Mouse (Mus musculus) neural tube, embryonic 15.5 days (tissue): Measurements from ENCODE around the gene Tpgs1. TPM values are rescaled to one million over a fixed set of nuclear protein-coding genes. Genes with fewer than 3 reads are reported as not detected.

Experiments used
- ATAC-seq: fragments of 200-750 bp; cut with Nextera tagmentation; 2 replicates; pipeline ENCODE4 v1.8.0; 2017; ENCODE audit warnings: mild to moderate bottlenecking, moderate TSS enrichment, moderate library complexity; ENCODE audit not compliant: low FRiP score
- H3K27ac ChIP-seq: fragments of 300-500 bp; sonication (generic); replicated peaks from 2 replicates; pipeline ENCODE4 v1.5.1; 2015; ENCODE audit warnings: mild to moderate bottlenecking, inconsistent platforms
- H3K27me3 ChIP-seq: fragments of 300-500 bp; sonication (generic); replicated peaks from 2 replicates; pipeline ENCODE4 v1.6.1; 2015; ENCODE audit warnings: inconsistent platforms
- H3K36me3 ChIP-seq: fragments of 300-500 bp; sonication (generic); 2 replicates; pipeline ENCODE4 v1.6.1; 2015; ENCODE audit warnings: inconsistent platforms
- H3K4me1 ChIP-seq: fragments of 300-500 bp; sonication (generic); 2 replicates; pipeline ENCODE4 v1.6.1; 2015; ENCODE audit warnings: inconsistent platforms
- H3K4me2 ChIP-seq: fragments of 300-500 bp; sonication (generic); 2 replicates; pipeline ENCODE4 v1.6.1; 2015; ENCODE audit warnings: inconsistent platforms, mild to moderate bottlenecking, moderate library complexity
- H3K4me3 ChIP-seq: fragments of 300-500 bp; sonication (generic); replicated peaks from 2 replicates; pipeline ENCODE4 v1.5.1; 2015; ENCODE audit warnings: mild to moderate bottlenecking, inconsistent platforms
- H3K9ac ChIP-seq: fragments of 300-500 bp; sonication (generic); replicated peaks from 2 replicates; pipeline ENCODE4 v1.6.1; 2015; ENCODE audit warnings: mild to moderate bottlenecking, inconsistent platforms
- H3K9me3 ChIP-seq: fragments of 300-500 bp; sonication (generic); replicated peaks from 2 replicates; pipeline ENCODE4 v1.6.1; 2016; ENCODE audit warnings: inconsistent platforms
- WGBS: fragments of 180-500 bp; shearing (Covaris S2); methylation state at CpG from one replicate; pipeline ENCODE4 v1.1.7; 2015; ENCODE audit warnings: mixed read lengths; 5-methylcytosine and 5-hydroxymethylcytosine counted together
- polyA plus RNA-seq: library from polyadenylated mRNA; unstranded; fragments of >200 nt; fragmentation: Nextera tagmentation; extraction: Ambion mirVana; gene quantifications from 2 replicates; pipeline ENCODE4 v1.2.1, GENCODE M21; 2015

Tpgs1 gene
- polyA plus RNA-seq, 1 experiment from 2014 or later: 115 TPM

DNA sequence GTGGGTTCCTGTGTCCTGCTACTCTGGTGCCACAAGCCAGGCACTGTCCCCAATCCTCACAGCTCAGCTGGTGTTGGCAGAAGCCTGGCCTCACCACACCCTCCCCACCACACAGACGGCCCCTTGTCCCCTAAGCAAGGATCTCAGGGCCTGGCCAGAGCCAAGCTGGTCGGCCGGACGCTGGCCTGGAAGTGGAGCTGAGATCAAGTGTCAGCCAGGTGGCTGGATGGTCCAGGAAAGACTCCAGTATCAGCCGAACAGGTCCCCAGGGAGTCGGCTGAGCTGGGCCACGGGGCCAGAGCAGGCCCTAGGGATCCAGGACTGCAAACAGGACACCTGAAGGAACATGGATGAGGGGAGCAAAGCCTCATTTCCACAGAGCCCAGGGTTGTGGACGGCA lies 23.5 kb upstream of the Tpgs1 start, which contains the start of gene Odf3l2:
Gene Odf3l2, minus strand, starts transcription at position 28 of the 400 bp plus-strand sequence.
- no peaks in the 10 kb centered on the region; the same call in 1 of the 2 replicates for H3K27me3 ChIP-seq
- no peaks in the 10 kb centered on the region for H3K9me3 ChIP-seq
- WGBS: 85% methylated on average over 8 of the region's 8 CpGs
- no peak within 1 kb of the TSS for H3K9ac ChIP-seq
- H3K27ac ChIP-seq: no peak within 1 kb of the TSS
- no peak within 1 kb of the TSS for H3K4me2 ChIP-seq
- no peak within 1 kb of the TSS for H3K4me3 ChIP-seq
- H3K36me3 ChIP-seq: no peaks in the 10 kb centered on the region
- no peaks in the 10 kb centered on the region for H3K4me1 ChIP-seq
- no peak for ATAC-seq

DNA sequence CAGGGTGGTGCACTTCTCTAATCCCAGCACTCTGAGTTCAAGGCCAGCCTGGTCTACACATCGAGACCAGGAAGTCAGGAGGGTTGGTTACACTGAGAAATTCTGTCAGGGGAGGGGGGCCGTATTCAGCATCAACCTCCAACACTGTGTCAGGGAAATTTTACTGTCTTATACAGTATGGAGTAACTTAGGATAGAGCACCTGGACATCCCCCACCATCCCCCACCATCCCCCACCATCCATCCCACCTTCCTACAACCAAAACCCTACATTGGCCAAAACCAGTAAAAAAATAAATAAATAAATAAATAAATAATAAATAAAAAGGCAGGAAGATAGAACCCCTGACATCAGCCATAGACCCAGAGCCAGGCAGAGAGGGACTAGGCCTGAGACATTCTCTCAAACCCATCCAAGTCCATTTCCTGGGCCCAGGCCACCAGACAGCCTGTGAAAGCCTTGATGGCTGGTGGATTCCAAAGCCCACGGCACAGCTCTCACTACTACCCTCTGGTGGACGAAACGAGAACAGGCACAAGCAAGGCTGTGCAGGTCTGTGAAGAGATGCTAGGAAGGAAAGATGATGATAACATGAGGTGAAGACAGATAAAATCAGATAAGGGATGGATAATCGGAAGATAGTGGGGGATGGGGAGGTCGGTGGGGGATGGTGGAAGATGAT lies 20.0 kb upstream of the Tpgs1 start:
- Histone ChIP-seq H3K36me3 (no peaks in the 10 kb centered on the region), H3K4me3 (no peak overlapping the region), H3K4me1 (peaks cover 3% of the 10 kb centered on the region; the same call in 1 of the 2 replicates), H3K27ac (no peak overlapping the region), H3K9ac (no peak overlapping the region), H3K4me2 (no peak overlapping the region), H3K27me3 (peaks cover 9% of the 10 kb centered on the region), H3K9me3 (no peaks in the 10 kb centered on the region)
- peak; percentile 67; the same call in 1 of the 2 replicates for ATAC-seq
- 32% methylated on average over 7 of the region's 7 CpGs for WGBS

DNA sequence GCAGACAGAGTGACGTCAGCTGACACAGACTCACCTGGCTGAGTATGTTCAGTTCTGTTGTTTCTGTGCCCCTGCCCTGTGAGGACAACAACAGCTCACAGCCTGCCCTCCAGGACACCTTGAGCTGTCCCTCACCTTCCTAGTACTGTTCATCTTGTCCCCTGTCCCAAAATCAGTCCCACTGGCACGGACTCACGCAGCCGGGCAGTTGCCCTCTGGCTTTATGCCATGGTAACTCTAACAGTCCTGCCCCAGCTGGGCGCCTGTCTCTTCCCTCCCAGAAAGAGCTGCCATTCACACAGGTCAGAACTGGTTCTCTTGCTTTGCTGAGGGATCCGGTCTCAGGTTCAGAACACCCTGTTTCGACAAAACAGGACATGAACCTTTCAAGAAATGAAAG lies 16.4 kb upstream of the Tpgs1 start:
- H3K27me3 ChIP-seq: peaks cover 9% of the 10 kb centered on the region
- WGBS: 89% methylated on average over 7 of the region's 7 CpGs
- H3K4me1 ChIP-seq: peaks cover 18% of the 10 kb centered on the region
- H3K9ac ChIP-seq: no peak overlapping the region
- H3K36me3 ChIP-seq: no peaks in the 10 kb centered on the region
- H3K4me2 ChIP-seq: no peak overlapping the region
- ATAC-seq: no peak
- no peaks in the 10 kb centered on the region for H3K9me3 ChIP-seq
- no peak overlapping the region for H3K27ac ChIP-seq
- H3K4me3 ChIP-seq: no peak overlapping the region

DNA sequence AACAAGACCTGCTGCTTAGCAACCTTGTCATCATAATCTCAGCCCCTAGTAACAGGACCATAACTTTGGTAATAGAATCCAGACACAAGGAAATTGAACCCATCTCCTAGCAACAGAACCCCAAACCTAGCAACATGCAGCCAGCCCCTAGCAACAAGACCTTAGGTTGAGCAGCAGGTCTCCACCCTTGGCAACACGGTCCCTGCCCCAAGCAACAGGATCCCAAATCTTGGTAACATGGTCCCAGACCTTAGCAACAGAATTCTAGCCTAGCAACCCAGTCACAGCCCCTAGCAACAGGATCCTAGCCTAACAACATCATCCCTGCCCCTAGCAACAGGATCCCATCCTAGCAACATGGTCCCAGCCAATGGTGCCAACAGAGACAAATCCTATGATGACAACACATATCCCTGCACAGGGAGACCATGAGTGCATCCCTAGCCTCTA lies 14.2 kb upstream of the Tpgs1 start:
- H3K4me2 ChIP-seq: no peak overlapping the region

DNA sequence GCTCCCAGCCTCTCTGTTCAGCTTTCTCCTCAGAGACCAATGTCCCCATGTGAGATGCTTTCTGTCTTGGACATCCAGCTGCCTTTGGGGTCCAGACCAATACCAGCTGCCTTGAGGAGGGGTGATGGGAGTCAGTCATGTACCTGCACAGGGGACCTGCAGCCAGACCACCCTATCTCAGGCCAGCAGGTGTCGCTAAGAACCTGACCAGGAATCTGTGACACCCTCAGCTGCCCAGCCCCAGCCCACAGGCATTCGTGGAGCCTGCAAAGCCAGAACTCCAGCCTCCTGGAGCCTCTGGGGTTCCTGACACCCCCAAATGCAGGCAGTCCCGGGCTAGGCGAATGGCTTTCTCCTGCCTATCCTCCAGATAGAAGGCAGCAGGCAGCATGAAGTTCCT lies 10.3 kb upstream of the Tpgs1 start:
- WGBS: 22% methylated on average over 4 of the region's 4 CpGs
- ATAC-seq: no peak
- no peaks in the 10 kb centered on the region for H3K9me3 ChIP-seq
- H3K4me3 ChIP-seq: no peak overlapping the region
- no peaks in the 10 kb centered on the region for H3K36me3 ChIP-seq
- peaks cover 19% of the 10 kb centered on the region for H3K4me1 ChIP-seq
- no peak overlapping the region for H3K27ac ChIP-seq
- H3K9ac ChIP-seq: no peak overlapping the region
- H3K27me3 ChIP-seq: no peaks in the 10 kb centered on the region
- no peak overlapping the region for H3K4me2 ChIP-seq

More for the DNA sequence above, 14.2 kb upstream of the Tpgs1 start:
- peak; percentile 86 for ATAC-seq
- H3K27ac ChIP-seq: peak overlapping the region; percentile 64
- H3K9me3 ChIP-seq: no peaks in the 10 kb centered on the region
- H3K4me3 ChIP-seq: no peak overlapping the region
- WGBS: 3% methylated on average over 1 of the region's 1 CpGs
- peaks cover 18% of the 10 kb centered on the region for H3K4me1 ChIP-seq
- no peaks in the 10 kb centered on the region for H3K36me3 ChIP-seq
- peaks cover 9% of the 10 kb centered on the region for H3K27me3 ChIP-seq
- H3K9ac ChIP-seq: no peak overlapping the region

GRCm38 (mm10) chr10:79660298-79660697 lies 8.9 kb upstream of the Tpgs1 start:
- Histone ChIP-seq H3K4me2 (no peak overlapping the region), H3K4me1 (peaks cover 12% of the 10 kb centered on the region), H3K9me3 (no peaks in the 10 kb centered on the region), H3K9ac (no peak overlapping the region), H3K27ac (no peak overlapping the region), H3K4me3 (no peak overlapping the region), H3K36me3 (no peaks in the 10 kb centered on the region), H3K27me3 (no peaks in the 10 kb centered on the region)
- no peak for ATAC-seq
- 76% methylated on average over 2 of the region's 2 CpGs for WGBS

- Histone ChIP-seq H3K4me2 (no peak overlapping the region), H3K4me3 (no peak overlapping the region), H3K4me1 (peaks cover 7% of the 10 kb centered on the region), H3K27me3 (no peaks in the 10 kb centered on the region), H3K9ac (no peak overlapping the region), H3K36me3 (no peaks in the 10 kb centered on the region), H3K27ac (no peak overlapping the region), H3K9me3 (no peaks in the 10 kb centered on the region)
- ATAC-seq: no peak
- 50% methylated on average over 3 of the region's 3 CpGs for WGBS
These were observed 7.3 kb upstream of the Tpgs1 start for GRCm38 (mm10) chr10:79661861-79662260.

- ATAC-seq: peak; percentile 8; the same call in 1 of the 2 replicates
- 13% methylated on average over 13 of the region's 13 CpGs for WGBS
- H3K9ac ChIP-seq: no peak within 1 kb of the TSS
These were observed 5.0 kb upstream of the Tpgs1 start, which contains the start of gene Madcam1 for GRCm38 (mm10) chr10:79664131-79664665. Madcam1 (plus strand) TSS chr10:79664559.

GRCm38 (mm10) chr10:79665051-79665450 lies 4.1 kb upstream of the Tpgs1 start:
- no peaks in the 10 kb centered on the region for H3K9me3 ChIP-seq
- H3K27me3 ChIP-seq: no peaks in the 10 kb centered on the region
- H3K9ac ChIP-seq: no peak overlapping the region
- H3K4me1 ChIP-seq: peaks cover 18% of the 10 kb centered on the region
- H3K27ac ChIP-seq: no peak overlapping the region
- H3K4me2 ChIP-seq: no peak overlapping the region
- ATAC-seq: no peak
- no peaks in the 10 kb centered on the region for H3K36me3 ChIP-seq
- WGBS: 83% methylated on average over 8 of the region's 8 CpGs
- no peak overlapping the region for H3K4me3 ChIP-seq

More at GRCm38 (mm10) chr10:79664131-79664665, 5.0 kb upstream of the Tpgs1 start, which contains the start of gene Madcam1:
- H3K4me2 ChIP-seq: no peak within 1 kb of the TSS
- H3K4me1 ChIP-seq: peaks cover 17% of the 10 kb centered on the region
- H3K4me3 ChIP-seq: no peak within 1 kb of the TSS
- no peaks in the 10 kb centered on the region for H3K9me3 ChIP-seq
- no peaks in the 10 kb centered on the region for H3K27me3 ChIP-seq
- H3K27ac ChIP-seq: no peak within 1 kb of the TSS
- H3K36me3 ChIP-seq: no peaks in the 10 kb centered on the region

DNA sequence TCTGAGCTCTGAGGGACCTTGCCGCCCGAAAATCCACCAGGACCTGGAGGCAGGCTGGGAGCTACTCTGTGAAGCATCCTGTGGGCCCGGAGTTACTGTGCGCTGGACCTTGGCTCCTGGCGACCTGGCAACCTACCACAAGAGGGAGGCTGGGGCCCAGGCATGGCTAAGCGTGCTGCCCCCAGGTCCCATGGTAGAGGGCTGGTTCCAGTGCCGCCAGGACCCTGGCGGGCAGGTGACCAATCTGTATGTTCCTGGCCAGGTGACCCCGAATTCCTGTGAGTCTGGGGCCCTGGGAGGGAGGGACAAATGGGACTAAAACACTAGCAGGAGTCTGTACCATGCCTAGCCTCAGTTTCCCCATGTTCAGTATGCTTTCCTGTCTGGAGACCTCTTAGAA lies 2.7 kb upstream of the Tpgs1 start:
- Histone ChIP-seq H3K4me1 (peaks cover 32% of the 10 kb centered on the region), H3K4me2 (no peak overlapping the region), H3K36me3 (no peaks in the 10 kb centered on the region), H3K27me3 (no peaks in the 10 kb centered on the region), H3K9ac (no peak overlapping the region), H3K27ac (no peak overlapping the region), H3K9me3 (no peaks in the 10 kb centered on the region), H3K4me3 (no peak overlapping the region)
- 66% methylated on average over 9 of the region's 9 CpGs for WGBS
- no peak for ATAC-seq

- peak overlapping the region; percentile 76; the same call in 1 of the 2 replicates for H3K9ac ChIP-seq
- H3K4me2 ChIP-seq: peak overlapping the region; percentile 95
- H3K9me3 ChIP-seq: no peaks in the 10 kb centered on the region
- peak overlapping the region; percentile 94 for H3K27ac ChIP-seq
- WGBS: 73% methylated on average over 5 of the region's 5 CpGs
- no peak for ATAC-seq
- peak overlapping the region; percentile 61 for H3K4me3 ChIP-seq
- no peaks in the 10 kb centered on the region for H3K27me3 ChIP-seq
- peaks cover 40% of the 10 kb centered on the region for H3K4me1 ChIP-seq
- H3K36me3 ChIP-seq: peaks cover 5% of the 10 kb centered on the region; the same call in 1 of the 2 replicates
These were observed 1.1 kb upstream of the Tpgs1 start for GRCm38 (mm10) chr10:79668076-79668475.

DNA sequence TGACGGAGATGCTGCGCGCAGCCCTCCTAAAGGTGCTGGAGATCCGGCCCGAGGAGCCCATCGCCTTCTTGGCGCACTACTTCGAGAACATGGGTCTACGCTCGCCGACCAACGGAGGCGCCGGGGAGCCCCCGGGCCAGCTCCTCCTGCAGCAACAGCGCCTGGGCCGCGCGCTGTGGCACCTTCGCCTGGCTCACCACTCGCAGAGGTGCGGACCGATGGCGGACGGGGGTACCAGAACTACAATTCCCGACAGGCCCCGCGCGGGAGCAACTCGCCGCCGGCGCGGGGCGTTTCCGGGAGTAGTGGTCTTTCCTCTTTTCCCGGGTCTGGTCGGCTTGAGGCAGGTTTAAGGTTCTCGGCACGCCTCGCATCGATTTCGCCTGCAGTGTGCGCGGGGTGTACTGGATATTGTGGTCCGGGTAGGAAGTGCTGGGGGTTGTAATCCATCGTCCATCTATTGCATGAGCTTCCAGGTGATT lies 448 bp downstream of the Tpgs1 start:
- peak overlapping the region; percentile 95 for H3K4me2 ChIP-seq
- H3K4me3 ChIP-seq: peak overlapping the region; percentile 61
- no peaks in the 10 kb centered on the region for H3K27me3 ChIP-seq
- peaks cover 11% of the 10 kb centered on the region; the same call in 1 of the 2 replicates for H3K36me3 ChIP-seq
- peak; percentile 68 for ATAC-seq
- peak overlapping the region; percentile 94 for H3K27ac ChIP-seq
- no peaks in the 10 kb centered on the region for H3K9me3 ChIP-seq
- WGBS: 0% methylated on average over 47 of the region's 47 CpGs
- H3K9ac ChIP-seq: peak overlapping the region; percentile 76
- H3K4me1 ChIP-seq: peaks cover 33% of the 10 kb centered on the region
